Mouse (Mus musculus): ENCODE data around the gene Vdac2. TPM values are rescaled to one million over a fixed set of nuclear protein-coding genes. Genes with fewer than 3 reads are reported as not detected.

Vdac2 gene
- total and polyA plus RNA-seq, 2 experiments = 89.3 to 108 TPM

- Histone ChIP-seq H3K27me3 (ENCODE audit: control insufficient read depth, insufficient read depth, low read length) (no peaks in the 10 kb centered on the region), H3K79me2 (ENCODE audit: control insufficient read depth, insufficient read depth, low read length) (no peaks in the 10 kb centered on the region), H3K27ac (replicated peaks; ENCODE audit: insufficient read depth, low read depth, low read length) (no peak overlapping the region), H3K36me3 (ENCODE audit: control insufficient read depth, insufficient read depth, low read length) (no peaks in the 10 kb centered on the region), H3K9ac (ENCODE audit: low read depth, low read length) (no peak overlapping the region), H3K4me1 (ENCODE audit: control insufficient read depth, insufficient read depth, low read length) (peaks cover 8% of the 10 kb centered on the region; the same call in 1 of the 2 replicates), H3K4me3 (ENCODE audit: insufficient read depth, low read depth, low read length) (no peak overlapping the region)
- no peak for DNase-seq (ENCODE audit: extremely low read depth, low read depth, low spot score)
- 93% methylated on average over 14 of the region's 14 CpGs for WGBS
- TF ChIP-seq CTCF (IDR thresholded peaks at IDR 0.05; ENCODE audit: low read depth, low read length) = no peak
- TF ChIP-seq POLR2A (IDR thresholded peaks at IDR 0.05; ENCODE audit: extremely low read depth, insufficient read depth, low read length) = no peak
Measured at GRCm38 (mm10) chr14:21856886-21857285, 31.8 kb downstream of the Vdac2 start.

GRCm38 (mm10) chr14:21866291-21866690, 41.3 kb downstream of the Vdac2 start:
- 76% methylated on average over 7 of the region's 7 CpGs for WGBS

GRCm38 (mm10) chr14:21866816-21867215, 41.8 kb downstream of the Vdac2 start:
- H3K79me2 ChIP-seq (ENCODE audit: control insufficient read depth, insufficient read depth, low read length) = no peaks in the 10 kb centered on the region
- H3K27me3 ChIP-seq (ENCODE audit: control insufficient read depth, insufficient read depth, low read length) = no peaks in the 10 kb centered on the region
- H3K4me1 ChIP-seq (ENCODE audit: control insufficient read depth, insufficient read depth, low read length) = no peaks in the 10 kb centered on the region
- WGBS = 87% methylated on average over 7 of the region's 7 CpGs
- H3K27ac ChIP-seq (replicated peaks; ENCODE audit: insufficient read depth, low read depth, low read length) = no peak overlapping the region
- DNase-seq (ENCODE audit: extremely low read depth, low read depth, low spot score) = no peak
- H3K9ac ChIP-seq (ENCODE audit: low read depth, low read length) = no peak overlapping the region
- H3K36me3 ChIP-seq (ENCODE audit: control insufficient read depth, insufficient read depth, low read length) = no peaks in the 10 kb centered on the region
- no peak for TF ChIP-seq POLR2A (IDR thresholded peaks at IDR 0.05; ENCODE audit: extremely low read depth, insufficient read depth, low read length)
- TF ChIP-seq CTCF (IDR thresholded peaks at IDR 0.05; ENCODE audit: low read depth, low read length) = no peak
- H3K4me3 ChIP-seq (ENCODE audit: insufficient read depth, low read depth, low read length) = no peak overlapping the region

More at GRCm38 (mm10) chr14:21866291-21866690, 41.3 kb downstream of the Vdac2 start:
- no peak overlapping the region for H3K9ac ChIP-seq (ENCODE audit: low read depth, low read length)
- no peak overlapping the region for H3K27ac ChIP-seq (replicated peaks; ENCODE audit: insufficient read depth, low read depth, low read length)
- H3K36me3 ChIP-seq (ENCODE audit: control insufficient read depth, insufficient read depth, low read length) = no peaks in the 10 kb centered on the region
- TF ChIP-seq CTCF (IDR thresholded peaks at IDR 0.05; ENCODE audit: low read depth, low read length) = no peak
- H3K4me3 ChIP-seq (ENCODE audit: insufficient read depth, low read depth, low read length) = no peak overlapping the region
- H3K4me1 ChIP-seq (ENCODE audit: control insufficient read depth, insufficient read depth, low read length) = no peaks in the 10 kb centered on the region
- DNase-seq (ENCODE audit: extremely low read depth, low read depth, low spot score) = no peak
- H3K79me2 ChIP-seq (ENCODE audit: control insufficient read depth, insufficient read depth, low read length) = no peaks in the 10 kb centered on the region
- no peaks in the 10 kb centered on the region for H3K27me3 ChIP-seq (ENCODE audit: control insufficient read depth, insufficient read depth, low read length)

GRCm38 (mm10) chr14:21890430-21890829, 65.4 kb downstream of the Vdac2 start:
- Histone ChIP-seq H3K27ac (replicated peaks; ENCODE audit: insufficient read depth, low read depth, low read length) (no peak overlapping the region), H3K79me2 (ENCODE audit: control insufficient read depth, insufficient read depth, low read length) (no peaks in the 10 kb centered on the region), H3K9ac (ENCODE audit: low read depth, low read length) (no peak overlapping the region), H3K36me3 (ENCODE audit: control insufficient read depth, insufficient read depth, low read length) (no peaks in the 10 kb centered on the region), H3K4me3 (ENCODE audit: insufficient read depth, low read depth, low read length) (no peak overlapping the region), H3K27me3 (ENCODE audit: control insufficient read depth, insufficient read depth, low read length) (no peaks in the 10 kb centered on the region), H3K4me1 (ENCODE audit: control insufficient read depth, insufficient read depth, low read length) (no peaks in the 10 kb centered on the region)
- no peak for TF ChIP-seq CTCF (IDR thresholded peaks at IDR 0.05; ENCODE audit: low read depth, low read length)
- WGBS = 74% methylated on average over 2 of the region's 2 CpGs
- peak; percentile 18 for DNase-seq (ENCODE audit: extremely low read depth, low read depth, low spot score)

GRCm38 (mm10) chr14:21891581-21892340, 66.7 kb downstream of the Vdac2 start:
- H3K4me1 ChIP-seq (ENCODE audit: control insufficient read depth, insufficient read depth, low read length) = no peaks in the 10 kb centered on the region
- no peaks in the 10 kb centered on the region for H3K36me3 ChIP-seq (ENCODE audit: control insufficient read depth, insufficient read depth, low read length)
- H3K4me3 ChIP-seq (ENCODE audit: insufficient read depth, low read depth, low read length) = no peak overlapping the region
- no peak for DNase-seq (ENCODE audit: extremely low read depth, low read depth, low spot score)
- no peak for TF ChIP-seq POLR2A (IDR thresholded peaks at IDR 0.05; ENCODE audit: extremely low read depth, insufficient read depth, low read length)
- no peak for TF ChIP-seq CTCF (IDR thresholded peaks at IDR 0.05; ENCODE audit: low read depth, low read length)
- no peak overlapping the region for H3K27ac ChIP-seq (replicated peaks; ENCODE audit: insufficient read depth, low read depth, low read length)
- WGBS = 66% methylated on average over 15 of the region's 15 CpGs
- H3K9ac ChIP-seq (ENCODE audit: low read depth, low read length) = no peak overlapping the region
- H3K79me2 ChIP-seq (ENCODE audit: control insufficient read depth, insufficient read depth, low read length) = no peaks in the 10 kb centered on the region
- no peaks in the 10 kb centered on the region for H3K27me3 ChIP-seq (ENCODE audit: control insufficient read depth, insufficient read depth, low read length)

- no peaks in the 10 kb centered on the region for H3K79me2 ChIP-seq (ENCODE audit: control insufficient read depth, insufficient read depth, low read length)
- DNase-seq (ENCODE audit: extremely low read depth, low read depth, low spot score) = no peak
- H3K36me3 ChIP-seq (ENCODE audit: control insufficient read depth, insufficient read depth, low read length) = no peaks in the 10 kb centered on the region
- 89% methylated on average over 6 of the region's 6 CpGs for WGBS
- no peak overlapping the region for H3K27ac ChIP-seq (replicated peaks; ENCODE audit: insufficient read depth, low read depth, low read length)
- H3K27me3 ChIP-seq (ENCODE audit: control insufficient read depth, insufficient read depth, low read length) = no peaks in the 10 kb centered on the region
- no peak overlapping the region for H3K4me3 ChIP-seq (ENCODE audit: insufficient read depth, low read depth, low read length)
- TF ChIP-seq CTCF (IDR thresholded peaks at IDR 0.05; ENCODE audit: low read depth, low read length) (no peak), POLR2A (IDR thresholded peaks at IDR 0.05; ENCODE audit: extremely low read depth, insufficient read depth, low read length) (no peak)
- no peaks in the 10 kb centered on the region for H3K4me1 ChIP-seq (ENCODE audit: control insufficient read depth, insufficient read depth, low read length)
- no peak overlapping the region for H3K9ac ChIP-seq (ENCODE audit: low read depth, low read length)
Measured at GRCm38 (mm10) chr14:21892341-21892659, 67.3 kb downstream of the Vdac2 start.

Other genes with a start within 250 kb of the Vdac2 start
- not detected in 2 replicates for gene Dupd1, start 110.7 kb upstream of the Vdac2 start, total RNA-seq (2014; rRNA removed)
- gene Dupd1, start 110.7 kb upstream of the Vdac2 start, polyA plus RNA-seq (2012; rRNA removed) = not detected in 2 replicates
- 27.1 and 40.9 TPM in 2 replicates for gene Samd8, start 74.7 kb upstream of the Vdac2 start, total RNA-seq (2014; rRNA removed)
- gene Samd8, start 74.7 kb upstream of the Vdac2 start, polyA plus RNA-seq (2012; rRNA removed) = 12.7 and 14.5 TPM in 2 replicates
- 0.20 TPM in 1 of 2 replicates, not detected in the other for gene Dusp13, start 74.1 kb upstream of the Vdac2 start, total RNA-seq (2014; rRNA removed)
- gene Dusp13, start 74.1 kb upstream of the Vdac2 start, polyA plus RNA-seq (2012; rRNA removed) = 0.21 TPM in 1 of 2 replicates, not detected in the other
- 4.1 and 8.0 TPM in 2 replicates for gene Comtd1, start 23.7 kb downstream of the Vdac2 start, total RNA-seq (2014; rRNA removed)
- 8.6 and 10.1 TPM in 2 replicates for gene Comtd1, start 23.7 kb downstream of the Vdac2 start, polyA plus RNA-seq (2012; rRNA removed)
- 0.37 and 0.60 TPM in 2 replicates for gene Zfp503, start 164.4 kb downstream of the Vdac2 start, total RNA-seq (2014; rRNA removed)
- gene Zfp503, start 164.4 kb downstream of the Vdac2 start, polyA plus RNA-seq (2012; rRNA removed) = 1.6 and 1.7 TPM in 2 replicates
- gene Lrmda, start 194.5 kb downstream of the Vdac2 start, total RNA-seq (2014; rRNA removed) = 0.18 and 0.20 TPM in 2 replicates
- 0.09 and 0.50 TPM in 2 replicates for gene Lrmda, start 194.5 kb downstream of the Vdac2 start, polyA plus RNA-seq (2012; rRNA removed)